Mouse (Mus musculus) G1E-ER4 (cell line): ENCODE measurements around the gene A030005K14Rik. TPM values are rescaled to one million over a fixed set of nuclear protein-coding genes. Genes with fewer than 3 reads are reported as not detected.

Source experiments
- GATA1 ChIP-seq: IDR thresholded peaks from one replicate; pipeline ENCODE4 v1.8.0; 2012; ENCODE audit warnings: low read length, inconsistent platforms
- polyA plus RNA-seq: library from polyadenylated mRNA; stranded (reverse); fragments of >175 nt; gene quantifications from 2 replicates; pipeline ENCODE4 v1.2.3, GENCODE M21; 2012

A030005K14Rik gene
- polyA plus RNA-seq = not detected in 2 replicates

- TF ChIP-seq GATA1 = no peak
Observed at GRCm38 (mm10) chr1:83059278-83059677, at the start of gene A030005K14Rik. A030005K14Rik (minus strand) TSS chr1:83059378.

DNA sequence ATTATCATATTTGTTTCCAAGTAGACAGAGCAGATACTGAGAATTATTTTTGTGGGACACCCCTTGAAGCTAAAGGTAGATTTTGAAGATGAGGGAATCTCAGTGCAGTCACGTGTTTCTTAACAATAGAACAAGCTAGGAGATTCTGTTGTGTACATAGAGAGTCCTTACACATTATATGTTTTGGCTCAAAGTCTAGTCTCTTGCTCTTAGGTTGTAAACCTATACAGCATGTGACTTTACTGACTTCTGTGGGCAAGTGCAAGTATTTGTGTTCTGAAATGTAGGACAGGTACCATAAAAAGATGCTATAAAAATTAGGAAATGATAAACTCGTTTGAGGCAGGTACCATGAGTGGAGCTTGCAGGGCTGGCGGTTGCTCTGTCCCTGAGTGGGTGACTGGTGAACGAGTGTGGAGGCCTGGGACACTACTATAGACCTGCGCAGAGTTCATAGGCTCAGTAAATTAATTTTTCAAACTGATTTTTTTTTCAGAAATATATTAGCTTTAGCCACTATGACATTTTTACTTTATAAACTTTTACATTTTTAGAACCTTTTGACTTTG lies 48.3 kb upstream of the A030005K14Rik start:
- TF ChIP-seq GATA1 = no peak

DNA sequence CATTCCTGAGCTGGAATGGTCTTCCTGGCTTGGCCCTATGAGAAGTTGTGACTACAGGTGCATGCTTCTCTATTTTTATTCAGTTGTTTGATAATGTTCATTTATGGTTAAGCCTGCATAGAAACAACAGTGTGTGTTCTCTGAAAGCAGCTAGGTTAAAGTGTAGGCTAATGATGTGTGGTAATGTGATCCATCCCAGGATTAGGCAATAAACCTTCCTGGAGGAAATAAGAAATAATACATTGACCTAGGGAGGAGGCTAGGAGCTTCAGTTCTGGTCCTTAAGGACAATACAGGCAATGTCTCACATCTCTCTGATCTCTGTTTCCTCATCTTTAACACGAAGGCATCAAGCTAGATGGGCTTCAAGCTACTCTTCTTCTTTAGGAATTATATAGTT lies 46.3 kb upstream of the A030005K14Rik start:
- TF ChIP-seq GATA1 = no peak

GRCm38 (mm10) chr1:83101891-83102290 lies 42.7 kb upstream of the A030005K14Rik start:
- no peak for TF ChIP-seq GATA1

GRCm38 (mm10) chr1:83099580-83100137 lies 40.5 kb upstream of the A030005K14Rik start:
- no peak for TF ChIP-seq GATA1

DNA sequence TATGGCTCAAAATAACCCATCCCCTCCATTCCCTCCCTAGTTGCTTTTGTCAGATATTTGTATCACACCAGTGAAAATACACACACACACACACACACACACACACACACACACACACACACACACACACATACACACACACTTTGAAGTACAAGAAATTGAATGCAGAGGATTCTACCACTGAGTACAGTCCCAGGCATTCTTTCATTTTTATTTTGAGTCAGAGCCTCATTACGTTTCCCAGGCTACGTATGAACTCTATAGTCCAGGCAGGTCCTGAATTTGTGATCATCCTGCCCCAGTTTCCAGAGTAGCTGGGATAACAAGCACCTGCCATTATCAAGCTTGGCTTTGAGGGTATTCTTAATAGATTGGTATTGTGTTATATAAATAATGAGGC lies 40.0 kb upstream of the A030005K14Rik start:
- TF ChIP-seq GATA1 = no peak

- TF ChIP-seq GATA1 = no peak
Observed at GRCm38 (mm10) chr1:83096935-83097334, 37.8 kb upstream of the A030005K14Rik start.

DNA sequence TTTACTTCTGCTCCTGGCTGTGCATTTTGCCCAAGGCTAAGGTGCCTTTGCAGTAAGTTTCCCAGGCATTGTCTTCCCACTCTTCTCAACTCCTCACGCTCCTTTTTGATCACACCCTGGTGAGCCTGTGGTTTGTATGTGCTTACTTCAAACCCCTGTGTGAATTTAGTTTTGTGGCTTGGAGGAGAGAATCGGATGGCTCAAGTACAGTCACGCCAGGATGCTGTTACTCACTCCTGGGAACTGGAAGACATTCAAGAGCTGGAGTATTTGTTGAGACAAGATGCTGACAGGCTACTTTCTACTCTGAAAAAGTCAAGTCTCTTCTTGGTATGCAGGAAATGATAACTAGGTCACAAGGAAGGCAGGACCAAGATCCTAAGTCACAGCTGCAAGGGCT lies 32.1 kb upstream of the A030005K14Rik start:
- no peak for TF ChIP-seq GATA1

GRCm38 (mm10) chr1:83084790-83085189 lies 25.6 kb upstream of the A030005K14Rik start:
- TF ChIP-seq GATA1 = no peak

GRCm38 (mm10) chr1:83077016-83077415 lies 17.8 kb upstream of the A030005K14Rik start:
- TF ChIP-seq GATA1 = no peak

GRCm38 (mm10) chr1:83076190-83076917 lies 17.2 kb upstream of the A030005K14Rik start:
- no peak for TF ChIP-seq GATA1

GRCm38 (mm10) chr1:83075526-83076189 lies 16.5 kb upstream of the A030005K14Rik start:
- TF ChIP-seq GATA1 = no peak

- no peak for TF ChIP-seq GATA1
Observed at GRCm38 (mm10) chr1:83067205-83067604, 8.0 kb upstream of the A030005K14Rik start.

DNA sequence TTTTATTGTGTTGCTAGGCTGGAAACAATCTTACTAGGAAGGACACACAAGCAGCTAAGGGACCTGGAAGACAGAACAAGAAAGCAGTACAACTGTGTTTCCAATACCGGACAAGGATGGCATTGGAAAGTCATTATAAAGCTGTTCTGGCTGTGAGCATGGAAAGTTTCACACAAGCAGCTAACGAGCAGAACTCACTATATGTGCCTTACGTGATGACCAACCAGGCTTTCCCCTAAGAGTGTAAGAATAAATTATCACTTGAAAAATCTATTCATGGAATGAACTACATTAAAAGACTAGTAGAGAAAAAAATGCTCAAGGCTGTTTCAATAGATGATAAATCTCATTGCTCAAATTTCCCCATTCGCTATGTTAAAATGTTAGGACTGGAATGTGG lies 7.4 kb upstream of the A030005K14Rik start:
- no peak for TF ChIP-seq GATA1

- no peak for TF ChIP-seq GATA1
Observed at GRCm38 (mm10) chr1:83064851-83065250, 5.7 kb upstream of the A030005K14Rik start.

- TF ChIP-seq GATA1 = no peak
Observed at GRCm38 (mm10) chr1:83060643-83061042, 1.5 kb upstream of the A030005K14Rik start, which contains the start of gene Krtap28-13. Krtap28-13 (plus strand) TSS chr1:83060930.
